Mouse (Mus musculus): ENCODE results near the gene Lpcat3.

- TF ChIP-seq CTCF (conservative IDR thresholded peaks at IDR 0.05; ENCODE audit: insufficient read depth, insufficient read length, low read depth, low read length): no peak
- TF ChIP-seq POLR2A (IDR thresholded peaks at IDR 0.05; ENCODE audit: low read depth, low read length): no peak
These were observed 36.5 kb downstream of the Lpcat3 start for GRCm38 (mm10) chr6:124699366-124699765.

Measured in kidney, adult 2 months (tissue).